ENCODE assay signal across 8 mouse cellular contexts in the genomic region with DNA sequence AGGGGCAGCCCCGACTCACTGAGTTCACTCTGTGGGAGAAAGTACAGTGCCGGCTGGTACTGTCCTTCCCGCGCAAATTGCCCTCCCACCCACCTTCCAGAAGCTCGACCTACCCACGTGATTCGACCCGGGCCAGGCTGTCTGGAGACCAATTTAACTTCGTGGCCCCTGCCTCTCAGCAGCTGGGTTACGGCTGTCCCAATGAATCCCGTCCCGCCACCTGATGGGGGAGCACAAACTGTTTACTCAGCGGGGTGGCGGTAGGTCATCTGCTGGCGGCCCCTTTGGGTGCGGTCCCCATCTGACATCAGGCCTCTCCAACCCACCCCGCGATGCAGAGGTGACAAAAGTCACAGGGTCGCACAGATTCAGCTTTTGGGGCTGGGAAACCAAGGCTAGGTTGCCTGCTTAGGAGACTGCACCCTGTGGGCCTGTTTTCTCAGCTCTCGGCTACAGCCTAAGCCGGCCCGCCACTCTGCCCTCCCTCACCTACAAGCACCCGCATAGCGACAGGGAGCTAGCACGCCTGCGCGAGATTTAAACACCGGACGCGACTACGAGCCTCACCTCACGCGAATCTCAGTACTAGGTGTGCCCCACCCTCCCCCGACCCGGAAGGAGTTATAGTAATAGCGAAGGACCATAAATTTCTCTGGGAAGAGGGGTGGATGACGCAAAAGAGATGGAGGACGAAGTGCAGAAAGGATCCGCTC. TPM values are rescaled to one million over a fixed set of nuclear protein-coding genes. Genes with fewer than 3 reads are reported as not detected.
DNase-seq lines count a peak whose midpoint lies in the region; ATAC-seq and TF ChIP-seq lines count a peak whose summit lies in the region.

A gene (minus strand): TSS at position 593 of the 713 bp plus-strand sequence.

- H3K27me3 ChIP-seq in hindbrain, embryonic 10.5 days (ENCODE audit: insufficient read depth, poor library complexity, severe bottlenecking) = 0 out of 2 replicates have a peak, but pooled peaks cover 8% of the 10 kb centered on the region
- no peaks in the 10 kb centered on the region for H3K27me3 ChIP-seq in lung, embryonic 14.5 days (ENCODE audit: insufficient read depth, low read length)

- no peak within 1 kb of the TSS for H3K27ac ChIP-seq in ES-E14 (ENCODE audit: insufficient read depth, low read depth, low read length, poor library complexity, severe bottlenecking)
- peak within 1 kb of the TSS; percentile 87 for H3K27ac ChIP-seq in hindbrain, embryonic 10.5 days
- peak within 1 kb of the TSS; percentile 64 for H3K27ac ChIP-seq in lung, embryonic 14.5 days (ENCODE audit: low read depth)

- H3K9me3 ChIP-seq in ES-E14 (ENCODE audit: control insufficient read depth, insufficient read depth, low read depth, low read length) = no peaks in the 10 kb centered on the region
- no peaks in the 10 kb centered on the region for H3K9me3 ChIP-seq in hindbrain, embryonic 10.5 days
- no peaks in the 10 kb centered on the region for H3K9me3 ChIP-seq in lung, embryonic 14.5 days (ENCODE audit: low read depth, low read length)

- WGBS in hindbrain, embryonic 10.5 days = 5% methylated on average over 39 of the region's 39 CpGs
- 1% methylated on average over 39 of the region's 39 CpGs for WGBS in lung, embryonic 14.5 days

- in situ Hi-C loops in ES-E14 (cut with MboI; ENCODE audit: low sequenced_read_pairs in 2 of 2, unreplicated experiment in 2 of 2) = no loop called here

- H3K4me2 ChIP-seq in lung, embryonic 14.5 days = peak within 1 kb of the TSS; percentile 94

- peak within 1 kb of the TSS; percentile 56 to 62 for H3K4me3 ChIP-seq in ES-E14 (ENCODE audit: insufficient read depth in 1 of 2, low read depth in 1 of 2, low read length in 2 of 2, poor library complexity in 1 of 2, severe bottlenecking in 1 of 2)
- peak within 1 kb of the TSS; percentile 62 for H3K4me3 ChIP-seq in hindbrain, embryonic 10.5 days
- H3K4me3 ChIP-seq in lung, embryonic 14.5 days (ENCODE audit: low read depth, low read length) = peak within 1 kb of the TSS; percentile 41

- peaks cover 5% of the 10 kb centered on the region for H3K36me3 ChIP-seq in ES-E14 (ENCODE audit: control insufficient read depth, insufficient read depth, low read length, poor library complexity, severe bottlenecking)
- peaks cover 35% of the 10 kb centered on the region for H3K36me3 ChIP-seq in hindbrain, embryonic 10.5 days
- peaks cover 34% of the 10 kb centered on the region for H3K36me3 ChIP-seq in lung, embryonic 14.5 days (ENCODE audit: insufficient read depth)

- peak; percentile 91 for ATAC-seq in lung, embryonic 14.5 days (ENCODE audit: insufficient read depth)
- ATAC-seq in neutrophil, adult 5-6 weeks (ENCODE audit: extremely low read depth, insufficient number of reproducible peaks, low FRiP score, poor library complexity, severe bottlenecking) = peak; percentile 86

- H3K4me1 ChIP-seq in ES-E14 (ENCODE audit: control insufficient read depth in 2 of 2, insufficient read depth in 2 of 2, low read length in 2 of 2, poor library complexity in 1 of 2) = peaks cover 6 to 13% of the 10 kb centered on the region in 2 experiments; a peak in 2 of 4 replicates
- H3K4me1 ChIP-seq in hindbrain, embryonic 10.5 days (replicated peaks) = peaks cover 25% of the 10 kb centered on the region
- 0 out of 2 replicates have a peak, but pooled peaks cover 7% of the 10 kb centered on the region for H3K4me1 ChIP-seq in lung, embryonic 14.5 days (ENCODE audit: insufficient read depth)

- peak; percentile 63 for DNase-seq in ES-E14 (ENCODE audit: low read depth, low spot score)
- peak; percentile 96 for DNase-seq in cerebellum, adult 9-11 months
- peak; percentile 83 for DNase-seq in frontal cortex, postnatal 10 days (ENCODE audit: low spot score in 2 of 2)
- peak; percentile 84 for DNase-seq in hindbrain, embryonic 10.5 days (ENCODE audit: low spot score)
- peak; percentile 31 for DNase-seq in layer of hippocampus, adult 9-10 months (ENCODE audit: low spot score)
- DNase-seq in lung, embryonic 14.5 days = peak; percentile 87
- peak; percentile 89 for DNase-seq in testis, postnatal 10 days (ENCODE audit: low spot score)

- TF ChIP-seq CTCF in lung, embryonic 14.5 days (IDR thresholded peaks at IDR 0.05; ENCODE audit: low read depth) = no peak

- H3K9ac ChIP-seq in ES-E14 (ENCODE audit: insufficient read depth, low read depth, low read length, poor library complexity, severe bottlenecking) = peak within 1 kb of the TSS; percentile 73
- peak within 1 kb of the TSS; percentile 63 for H3K9ac ChIP-seq in lung, embryonic 14.5 days

TF ChIP-seq in ES-E14, 5 proteins besides CTCF, POLR2A, EP300 and RAD21:
- TF ChIP-seq CHD2 (IDR thresholded peaks at IDR 0.05; ENCODE audit: low read depth, low read length) (peak; percentile 79), HCFC1 (IDR thresholded peaks at IDR 0.05; ENCODE audit: borderline replicate concordance, insufficient read depth, low read length) (no peak)

RNA-seq across cellular contexts. Expression of the gene that starts here (rescaled TPM):
- total RNA-seq in ES-E14 (2012; rRNA removed) = 8.2 and 11.1 TPM in 2 replicates
- 33.2 and 38.1 TPM in 2 replicates for polyA plus RNA-seq in hindbrain, embryonic 10.5 days (2016; fragmentation: Nextera tagmentation; extraction: Ambion mirVana)
- polyA plus RNA-seq in lung, embryonic 14.5 days (2014; fragmentation: Nextera tagmentation; extraction: Ambion mirVana) = 44.3 and 47.2 TPM in 2 replicates
- 9.7 and 16.3 TPM in 2 replicates for total RNA-seq in neutrophil, adult 5-6 weeks (2017)

Comparison
In these comparisons a context has a peak if more than half of its experiments do, and no peak if none do; other contexts are left out.
1. DNase-seq: peak in every context shown above with its lines; median percentile 96 in cerebellum, adult 9-11 months; 89 in testis, postnatal 10 days; 87 in lung, embryonic 14.5 days; 84 in hindbrain, embryonic 10.5 days; 83 in frontal cortex, postnatal 10 days; 63 in ES-E14; 31 in layer of hippocampus, adult 9-10 months.